In genomic region chr5:23917301-23917700, GRCm38 (mm10) we compare ENCODE assay signal across 28 mouse cellular contexts.
DNase-seq lines count a peak whose midpoint lies in the region; ATAC-seq and TF ChIP-seq lines count a peak whose summit lies in the region.
"Had no signal": no experiment of that assay in that cellular context is flagged by ENCODE, and none has a peak within 500 bp of the region (broad histone marks: within the 10 kb centered on the region; RNA-seq: fewer than 3 reads in every experiment).

No protein-coding gene starts in this region.

- no peaks in the 10 kb centered on the region for H3K36me3 ChIP-seq in liver, postnatal 0 days (replicated peaks; ENCODE audit: insufficient read depth, low read length)
- no peaks in the 10 kb centered on the region for H3K36me3 ChIP-seq in liver, embryonic 11.5 days (ENCODE audit: control insufficient read depth, insufficient read depth, low read length)
- no peaks in the 10 kb centered on the region; the same call in 1 of the 2 replicates for H3K36me3 ChIP-seq in liver, embryonic 14.5 days (replicated peaks; ENCODE audit: control insufficient read depth, insufficient read depth, low read depth)
- H3K36me3 ChIP-seq: embryonic facial prominence, embryonic 10.5 days; embryonic facial prominence, embryonic 13.5 days; heart, embryonic 12.5 days; heart, embryonic 15.5 days; hindbrain, embryonic 10.5 days; hindbrain, embryonic 13.5 days had no signal

- no peak overlapping the region for H3K27ac ChIP-seq in liver, postnatal 0 days (ENCODE audit: low read depth)
- no peak overlapping the region for H3K27ac ChIP-seq in liver, embryonic 11.5 days (ENCODE audit: low read depth, low read length)
- H3K27ac ChIP-seq in liver, embryonic 14.5 days: peak overlapping the region; percentile 38
- H3K27ac ChIP-seq: embryonic facial prominence, embryonic 10.5 days; embryonic facial prominence, embryonic 13.5 days; gastrocnemius, adult 2 months; heart, embryonic 15.5 days; hindbrain, embryonic 10.5 days; hindbrain, embryonic 13.5 days had no signal

- peak; percentile 28 for DNase-seq in liver
- DNase-seq in liver, postnatal 0 days: no peak
- DNase-seq in liver, embryonic 11.5 days (ENCODE audit: low spot score): no peak
- peak in 2 of 3 experiments; percentile 14 for DNase-seq in liver, embryonic 14.5 days (ENCODE audit: low read depth in 3 of 3, low spot score in 3 of 3)
- no peak for DNase-seq in adrenal gland, postnatal 36 days
- no peak for DNase-seq in retina, embryonic 14.5 days (ENCODE audit: low spot score)
- no peak for DNase-seq in left cerebral cortex, postnatal 36 days (ENCODE audit: low spot score in 2 of 2)
- DNase-seq: adrenal gland, postnatal 10 days; cerebellum, adult 2 months; cerebellum, adult 9-11 months; cerebellum, postnatal 25 days; embryo, embryonic 11 days; forebrain, postnatal 0 days; gastrocnemius, adult 2 months; gastrocnemius, postnatal 14 days; heart, adult 18-20 months; heart, postnatal 10 days; heart, postnatal 36 days had no signal

- TF ChIP-seq CTCF in liver, postnatal 0 days (IDR thresholded peaks at IDR 0.05; ENCODE audit: low read depth): no peak
- TF ChIP-seq CTCF in liver, embryonic 14.5 days (IDR thresholded peaks at IDR 0.05; ENCODE audit: low read depth): no peak

- no peak for TF ChIP-seq EP300 in liver, postnatal 0 days (IDR thresholded peaks at IDR 0.05; ENCODE audit: low read depth)
- TF ChIP-seq EP300 in liver, embryonic 14.5 days (IDR thresholded peaks at IDR 0.05; ENCODE audit: low read depth): no peak

- H3K4me2 ChIP-seq in liver, postnatal 0 days (ENCODE audit: low read depth, low read length): no peak overlapping the region
- no peak overlapping the region for H3K4me2 ChIP-seq in liver, embryonic 11.5 days
- H3K4me2 ChIP-seq in liver, embryonic 14.5 days (ENCODE audit: low read depth): peak overlapping the region; percentile 26
- H3K4me2 ChIP-seq: embryonic facial prominence, embryonic 13.5 days; heart, embryonic 12.5 days; heart, embryonic 15.5 days; hindbrain, embryonic 13.5 days had no signal

- no peak for ATAC-seq in liver, postnatal 0 days
- ATAC-seq in liver, embryonic 11.5 days (replicated peaks; ENCODE audit: low FRiP score): peak; percentile 73
- ATAC-seq in liver, embryonic 14.5 days (ENCODE audit: insufficient read depth): peak; percentile 56; the same call in 1 of the 2 replicates
- ATAC-seq in megakaryocyte-erythroid progenitor cell, adult 5-6 weeks (replicated peaks; ENCODE audit: low FRiP score, low TSS enrichment, poor library complexity, severe bottlenecking): 0 out of 2 replicates have a peak, but pooled peaks have one; percentile 48
- ATAC-seq: forebrain, embryonic 14.5 days; forebrain, postnatal 0 days; hindbrain, embryonic 16.5 days; Patski had no signal

- H3K9me3 ChIP-seq in liver, postnatal 0 days (ENCODE audit: low read length): no peaks in the 10 kb centered on the region
- no peaks in the 10 kb centered on the region for H3K9me3 ChIP-seq in liver, embryonic 11.5 days (ENCODE audit: control insufficient read depth, low read length)
- no peaks in the 10 kb centered on the region for H3K9me3 ChIP-seq in liver, embryonic 14.5 days (ENCODE audit: control insufficient read depth, low read length)
- H3K9me3 ChIP-seq: embryonic facial prominence, embryonic 10.5 days; embryonic facial prominence, embryonic 13.5 days; heart, embryonic 15.5 days; hindbrain, embryonic 10.5 days; hindbrain, embryonic 13.5 days had no signal

- WGBS in liver, postnatal 0 days (ENCODE audit: insufficient replicate concordance): 58% methylated on average over 1 of the region's 1 CpGs
- 70% methylated on average over 1 of the region's 1 CpGs for WGBS in liver, embryonic 11.5 days
- 15% methylated on average over 1 of the region's 1 CpGs for WGBS in liver, embryonic 14.5 days (ENCODE audit: insufficient replicate concordance)

- intact Hi-C loops in left cerebral cortex, postnatal 36 days (cut with DNase I): no loop called here

- H3K4me3 ChIP-seq in liver, postnatal 0 days (ENCODE audit: low read depth, low read length): no peak overlapping the region
- no peak overlapping the region for H3K4me3 ChIP-seq in liver, embryonic 11.5 days (ENCODE audit: low read depth, low read length)
- H3K4me3 ChIP-seq in liver, embryonic 14.5 days (ENCODE audit: insufficient read depth in 1 of 2, low read depth in 2 of 2, low read length in 2 of 2): no peak overlapping the region
- H3K4me3 ChIP-seq: embryonic facial prominence, embryonic 10.5 days; embryonic facial prominence, embryonic 13.5 days; gastrocnemius, adult 2 months; heart, embryonic 12.5 days; heart, embryonic 15.5 days; hindbrain, embryonic 10.5 days; hindbrain, embryonic 13.5 days had no signal

- peaks cover 14% of the 10 kb centered on the region for H3K4me1 ChIP-seq in liver, postnatal 0 days (ENCODE audit: insufficient read depth)
- H3K4me1 ChIP-seq in liver, embryonic 11.5 days (replicated peaks; ENCODE audit: control insufficient read depth, insufficient read depth, low read length): peaks cover 2% of the 10 kb centered on the region; the same call in 1 of the 2 replicates
- H3K4me1 ChIP-seq in liver, embryonic 14.5 days (replicated peaks; ENCODE audit: control insufficient read depth in 2 of 2, insufficient read depth in 2 of 2, low read length in 1 of 2): peaks cover 27 to 31% of the 10 kb centered on the region in 2 experiments
- H3K4me1 ChIP-seq: embryonic facial prominence, embryonic 13.5 days; hindbrain, embryonic 10.5 days had no signal

- no peaks in the 10 kb centered on the region for H3K27me3 ChIP-seq in liver, postnatal 0 days (ENCODE audit: insufficient read depth, low read length)
- H3K27me3 ChIP-seq in liver, embryonic 11.5 days (replicated peaks; ENCODE audit: control insufficient read depth, insufficient read depth, low read length): no peaks in the 10 kb centered on the region
- no peaks in the 10 kb centered on the region for H3K27me3 ChIP-seq in liver, embryonic 14.5 days (ENCODE audit: control insufficient read depth, insufficient read depth, low read length)
- H3K27me3 ChIP-seq: embryonic facial prominence, embryonic 13.5 days; heart, embryonic 12.5 days; heart, embryonic 15.5 days; hindbrain, embryonic 13.5 days; Patski had no signal

- H3K9ac ChIP-seq in liver, postnatal 0 days (replicated peaks): no peak overlapping the region
- no peak overlapping the region for H3K9ac ChIP-seq in liver, embryonic 11.5 days (ENCODE audit: low read depth, low read length)
- H3K9ac ChIP-seq in liver, embryonic 14.5 days (replicated peaks): peak overlapping the region; percentile 20
- H3K9ac ChIP-seq: embryonic facial prominence, embryonic 13.5 days; forebrain, postnatal 0 days; heart, embryonic 12.5 days; heart, embryonic 15.5 days; hindbrain, embryonic 13.5 days had no signal

Comparison
In these comparisons a context has a peak if more than half of its experiments do, and no peak if none do; other contexts are left out.
1. DNase-seq: peak in liver (single experiment) and liver, embryonic 14.5 days (2 of 3); none in liver, postnatal 0 days (single experiment), liver, embryonic 11.5 days (single experiment), adrenal gland, postnatal 36 days (0 of 2), retina, embryonic 14.5 days (single experiment) and left cerebral cortex, postnatal 36 days (0 of 2).